Mouse (Mus musculus) heart, adult 11 months (tissue): ENCODE measurements around the gene Acot12.

ENCODE experiments used
- DNase-seq: peaks from one replicate; pipeline ENCODE4 v3.0.0; 2022

Acot12 gene

GRCm38 (mm10) chr13:91741280-91742047 is at the start of gene Acot12:
Gene Acot12 (plus strand): TSS chr13:91741512.
- DNase-seq: peak; percentile 93

- DNase-seq: no peak
These were observed 47.7 kb upstream of the Acot12 start for GRCm38 (mm10) chr13:91693615-91694014.

GRCm38 (mm10) chr13:91695406-91695805 is 45.9 kb upstream of the Acot12 start:
- peak; percentile 39 for DNase-seq

- DNase-seq: peak; percentile 93
These were observed 45.1 kb upstream of the Acot12 start for GRCm38 (mm10) chr13:91696109-91696645.

GRCm38 (mm10) chr13:91697011-91697410 is 44.3 kb upstream of the Acot12 start:
- peak; percentile 84 for DNase-seq

- DNase-seq: peak; percentile 79
These were observed 39.0 kb upstream of the Acot12 start for GRCm38 (mm10) chr13:91702337-91702736.

- peak; percentile 13 for DNase-seq
These were observed 21.8 kb upstream of the Acot12 start for GRCm38 (mm10) chr13:91719487-91719886.

GRCm38 (mm10) chr13:91723108-91723735 is 18.1 kb upstream of the Acot12 start:
- peak; percentile 79 for DNase-seq

- DNase-seq: peak; percentile 46
These were observed 17.6 kb upstream of the Acot12 start for GRCm38 (mm10) chr13:91723736-91724119.

GRCm38 (mm10) chr13:91724211-91724610 is 17.1 kb upstream of the Acot12 start:
- peak; percentile 55 for DNase-seq

- no peak for DNase-seq
These were observed 16.2 kb upstream of the Acot12 start for GRCm38 (mm10) chr13:91725130-91725529.

GRCm38 (mm10) chr13:91727899-91728298 is 13.4 kb upstream of the Acot12 start:
- DNase-seq: no peak

- no peak for DNase-seq
These were observed 4.1 kb upstream of the Acot12 start for GRCm38 (mm10) chr13:91737191-91737590.

- no peak for DNase-seq
These were observed 461 bp upstream of the Acot12 start for GRCm38 (mm10) chr13:91740851-91741250.

- DNase-seq: no peak
These were observed 1.9 kb downstream of the Acot12 start for GRCm38 (mm10) chr13:91743180-91743579.

GRCm38 (mm10) chr13:91746470-91746869 is 5.2 kb downstream of the Acot12 start:
- peak; percentile 55 for DNase-seq

- DNase-seq: no peak
These were observed 7.1 kb downstream of the Acot12 start for GRCm38 (mm10) chr13:91748401-91748800.

- DNase-seq: peak; percentile 18
These were observed 8.7 kb downstream of the Acot12 start for GRCm38 (mm10) chr13:91749981-91750380.

- DNase-seq: peak; percentile 56
These were observed 12.4 kb downstream of the Acot12 start for GRCm38 (mm10) chr13:91753724-91754123.

- DNase-seq: no peak
These were observed 13.4 kb downstream of the Acot12 start for GRCm38 (mm10) chr13:91754762-91755161.

GRCm38 (mm10) chr13:91756230-91756629 is 14.9 kb downstream of the Acot12 start:
- DNase-seq: peak; percentile 71

- no peak for DNase-seq
These were observed 17.2 kb downstream of the Acot12 start for GRCm38 (mm10) chr13:91758316-91759048.

- peak; percentile 70 for DNase-seq
These were observed 18.5 kb downstream of the Acot12 start for GRCm38 (mm10) chr13:91759791-91760190.
